Mouse (Mus musculus): ENCODE results near the gene Gas1. TPM values are rescaled to one million over a fixed set of nuclear protein-coding genes. Genes with fewer than 3 reads are reported as not detected.

The Gas1 gene
- polyA plus RNA-seq, 1 experiment, result 25.7 TPM

GRCm38 (mm10) chr13:60146994-60147856, 29.9 kb downstream of the Gas1 start:
- H3K4me2 ChIP-seq (ENCODE audit: low read depth), result no peak overlapping the region
- no peaks in the 10 kb centered on the region for H3K79me2 ChIP-seq (ENCODE audit: control insufficient read depth, insufficient read depth)
- TF ChIP-seq MYOG (IDR thresholded peaks at IDR 0.05; ENCODE audit: control insufficient read depth in 1 of 3, insufficient read depth in 1 of 3, insufficient read length in 2 of 3, low read depth in 2 of 3) (no peak), REST (IDR thresholded peaks at IDR 0.05; ENCODE audit: insufficient read depth, insufficient read length) (no peak), TCF3 (IDR thresholded peaks at IDR 0.05; ENCODE audit: insufficient read length, low read depth) (no peak)
- no peaks in the 10 kb centered on the region for H3K27me3 ChIP-seq (ENCODE audit: control insufficient read depth, insufficient read depth, insufficient read length)
- no peak overlapping the region for H3ac ChIP-seq (ENCODE audit: control insufficient read depth, insufficient read length)
- H3K36me3 ChIP-seq (ENCODE audit: control insufficient read depth, insufficient read depth), result no peaks in the 10 kb centered on the region
- H3K4me3 ChIP-seq, result no peak overlapping the region

GRCm38 (mm10) chr13:60146231-60146630, 30.9 kb downstream of the Gas1 start:
- H3K36me3 ChIP-seq (ENCODE audit: control insufficient read depth, insufficient read depth), result no peaks in the 10 kb centered on the region
- no peaks in the 10 kb centered on the region for H3K27me3 ChIP-seq (ENCODE audit: control insufficient read depth, insufficient read depth, insufficient read length)
- no peak overlapping the region for H3K4me2 ChIP-seq (ENCODE audit: low read depth)
- H3ac ChIP-seq (ENCODE audit: control insufficient read depth, insufficient read length), result no peak overlapping the region
- TF ChIP-seq TCF3 (IDR thresholded peaks at IDR 0.05; ENCODE audit: insufficient read length, low read depth), result no peak
- no peak for TF ChIP-seq REST (IDR thresholded peaks at IDR 0.05; ENCODE audit: insufficient read depth, insufficient read length)
- no peak for TF ChIP-seq USF1 (IDR thresholded peaks at IDR 0.05; ENCODE audit: low read depth)
- no peak for TF ChIP-seq CEBPB (IDR thresholded peaks at IDR 0.05; ENCODE audit: insufficient read depth, poor library complexity, severe bottlenecking)
- TF ChIP-seq MYOG (IDR thresholded peaks at IDR 0.05; ENCODE audit: control insufficient read depth in 1 of 3, insufficient read depth in 1 of 3, insufficient read length in 2 of 3, low read depth in 2 of 3), result no peak
- TF ChIP-seq MYOD1 (IDR thresholded peaks at IDR 0.05; ENCODE audit: control insufficient read depth in 1 of 3, insufficient read length in 2 of 3, low read depth in 2 of 3), result no peak
- TF ChIP-seq MAX (IDR thresholded peaks at IDR 0.05; ENCODE audit: low read depth), result no peak
- no peak for TF ChIP-seq TCF12 (IDR thresholded peaks at IDR 0.05; ENCODE audit: insufficient read depth, poor library complexity, severe bottlenecking)
- no peak for TF ChIP-seq POLR2AphosphoS2 (IDR thresholded peaks at IDR 0.05; ENCODE audit: insufficient read length, low read depth)
- TF ChIP-seq E2F4 (IDR thresholded peaks at IDR 0.05; ENCODE audit: insufficient read depth), result no peak
- TF ChIP-seq SRF (IDR thresholded peaks at IDR 0.05; ENCODE audit: control insufficient read depth, insufficient read length, low read depth), result no peak
- TF ChIP-seq POLR2A (IDR thresholded peaks at IDR 0.05; ENCODE audit: insufficient read length, low read depth), result no peak
- no peaks in the 10 kb centered on the region for H3K79me2 ChIP-seq (ENCODE audit: control insufficient read depth, insufficient read depth)
- H3K4me3 ChIP-seq, result no peak overlapping the region

GRCm38 (mm10) chr13:60136962-60137361, 40.2 kb downstream of the Gas1 start:
- no peaks in the 10 kb centered on the region for H3K36me3 ChIP-seq (ENCODE audit: control insufficient read depth, insufficient read depth)
- TF ChIP-seq POLR2AphosphoS2 (IDR thresholded peaks at IDR 0.05; ENCODE audit: insufficient read length, low read depth), result no peak
- no peak for TF ChIP-seq MAX (IDR thresholded peaks at IDR 0.05; ENCODE audit: low read depth)
- H3K27me3 ChIP-seq (ENCODE audit: control insufficient read depth, insufficient read depth, insufficient read length), result no peaks in the 10 kb centered on the region

GRCm38 (mm10) chr13:60134439-60134799, 42.7 kb downstream of the Gas1 start:
- Histone ChIP-seq H3K79me2 (ENCODE audit: control insufficient read depth, insufficient read depth) (no peaks in the 10 kb centered on the region), H3ac (ENCODE audit: control insufficient read depth, insufficient read length) (no peak overlapping the region), H3K4me2 (ENCODE audit: low read depth) (no peak overlapping the region), H3K36me3 (ENCODE audit: control insufficient read depth, insufficient read depth) (no peaks in the 10 kb centered on the region), H3K27me3 (ENCODE audit: control insufficient read depth, insufficient read depth, insufficient read length) (no peaks in the 10 kb centered on the region), H3K4me3 (no peak overlapping the region)
- TF ChIP-seq POLR2AphosphoS2 (IDR thresholded peaks at IDR 0.05; ENCODE audit: insufficient read length, low read depth) (no peak), POLR2A (IDR thresholded peaks at IDR 0.05; ENCODE audit: insufficient read length, low read depth) (no peak), TCF3 (IDR thresholded peaks at IDR 0.05; ENCODE audit: insufficient read length, low read depth) (no peak), CEBPB (IDR thresholded peaks at IDR 0.05; ENCODE audit: insufficient read depth, poor library complexity, severe bottlenecking) (no peak), MYOD1 (IDR thresholded peaks at IDR 0.05; ENCODE audit: control insufficient read depth in 1 of 3, insufficient read length in 2 of 3, low read depth in 2 of 3) (no peak), SRF (IDR thresholded peaks at IDR 0.05; ENCODE audit: control insufficient read depth, insufficient read length, low read depth) (no peak), MYOG (IDR thresholded peaks at IDR 0.05; ENCODE audit: control insufficient read depth in 1 of 3, insufficient read depth in 1 of 3, insufficient read length in 2 of 3, low read depth in 2 of 3) (no peak), TCF12 (IDR thresholded peaks at IDR 0.05; ENCODE audit: insufficient read depth, poor library complexity, severe bottlenecking) (no peak), E2F4 (IDR thresholded peaks at IDR 0.05; ENCODE audit: insufficient read depth) (no peak), USF1 (IDR thresholded peaks at IDR 0.05; ENCODE audit: low read depth) (no peak), MAX (IDR thresholded peaks at IDR 0.05; ENCODE audit: low read depth) (no peak), REST (IDR thresholded peaks at IDR 0.05; ENCODE audit: insufficient read depth, insufficient read length) (no peak)

More at GRCm38 (mm10) chr13:60136962-60137361, 40.2 kb downstream of the Gas1 start:
- Histone ChIP-seq H3K79me2 (ENCODE audit: control insufficient read depth, insufficient read depth) (no peaks in the 10 kb centered on the region), H3K4me3 (no peak overlapping the region), H3ac (ENCODE audit: control insufficient read depth, insufficient read length) (no peak overlapping the region), H3K4me2 (ENCODE audit: low read depth) (no peak overlapping the region)

GRCm38 (mm10) chr13:60133716-60134438, 43.3 kb downstream of the Gas1 start:
- Histone ChIP-seq H3ac (ENCODE audit: control insufficient read depth, insufficient read length) (no peak overlapping the region), H3K27me3 (ENCODE audit: control insufficient read depth, insufficient read depth, insufficient read length) (no peaks in the 10 kb centered on the region), H3K79me2 (ENCODE audit: control insufficient read depth, insufficient read depth) (no peaks in the 10 kb centered on the region), H3K4me2 (ENCODE audit: low read depth) (no peak overlapping the region), H3K36me3 (ENCODE audit: control insufficient read depth, insufficient read depth) (no peaks in the 10 kb centered on the region), H3K4me3 (no peak overlapping the region)
- TF ChIP-seq SRF (IDR thresholded peaks at IDR 0.05; ENCODE audit: control insufficient read depth, insufficient read length, low read depth) (no peak), POLR2AphosphoS2 (IDR thresholded peaks at IDR 0.05; ENCODE audit: insufficient read length, low read depth) (no peak), TCF12 (IDR thresholded peaks at IDR 0.05; ENCODE audit: insufficient read depth, poor library complexity, severe bottlenecking) (no peak), MYOG (IDR thresholded peaks at IDR 0.05; ENCODE audit: control insufficient read depth in 1 of 3, insufficient read depth in 1 of 3, insufficient read length in 2 of 3, low read depth in 2 of 3) (no peak), REST (IDR thresholded peaks at IDR 0.05; ENCODE audit: insufficient read depth, insufficient read length) (no peak), E2F4 (IDR thresholded peaks at IDR 0.05; ENCODE audit: insufficient read depth) (no peak), MAX (IDR thresholded peaks at IDR 0.05; ENCODE audit: low read depth) (no peak), POLR2A (IDR thresholded peaks at IDR 0.05; ENCODE audit: insufficient read length, low read depth) (no peak), USF1 (IDR thresholded peaks at IDR 0.05; ENCODE audit: low read depth) (no peak), CEBPB (IDR thresholded peaks at IDR 0.05; ENCODE audit: insufficient read depth, poor library complexity, severe bottlenecking) (no peak), TCF3 (IDR thresholded peaks at IDR 0.05; ENCODE audit: insufficient read length, low read depth) (no peak), MYOD1 (IDR thresholded peaks at IDR 0.05; ENCODE audit: control insufficient read depth in 1 of 3, insufficient read length in 2 of 3, low read depth in 2 of 3) (no peak)

All from myocyte (in vitro differentiated cells).